Mouse (Mus musculus) heart, postnatal 14 days (tissue): ENCODE measurements at regions not wholly inside any gene's neighbourhood (a gene's known extent, or its start where the extent isn't known, plus 50 kb on each side); places are given as distances from the start of the nearest gene placed in this dataset.

ENCODE experiments used
- DNase-seq, 2 experiments: peaks; one replicate each; pipeline ENCODE4 v3.0.0; 2021 to 2022
- intact Hi-C: fragments of 180-260 bp; cut with DNase I; formaldehyde crosslinking; loops from one replicate; pipeline ENCODE4 v1.15.1; 2025

DNA sequence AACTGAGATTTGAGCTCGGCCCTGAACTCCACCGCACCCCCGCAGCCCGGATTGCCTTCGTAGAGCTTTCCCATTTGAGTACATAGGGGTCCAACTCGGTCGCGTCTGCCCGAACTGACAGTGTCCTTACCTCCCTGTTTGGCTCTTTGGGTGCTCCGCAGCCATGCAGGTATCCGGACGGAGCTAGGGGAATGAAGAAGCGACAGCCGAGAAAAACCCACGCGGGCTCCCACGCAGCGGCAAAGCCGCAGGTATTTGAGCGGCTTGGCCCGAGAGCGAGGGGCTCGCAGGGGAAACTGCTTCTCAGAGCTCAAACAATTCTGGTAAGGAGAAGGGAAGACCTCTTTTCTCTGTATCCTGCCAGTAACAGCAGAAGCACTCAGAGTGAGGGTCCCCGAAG lies 82.5 kb downstream of the Kcnrg start:
- intact Hi-C loops = loop anchor here (2.0 to 5.0 kb wide), 2 partner anchors 49 to 117 kb away; no protein-coding TSS in a partner anchor
- no peak for DNase-seq

DNA sequence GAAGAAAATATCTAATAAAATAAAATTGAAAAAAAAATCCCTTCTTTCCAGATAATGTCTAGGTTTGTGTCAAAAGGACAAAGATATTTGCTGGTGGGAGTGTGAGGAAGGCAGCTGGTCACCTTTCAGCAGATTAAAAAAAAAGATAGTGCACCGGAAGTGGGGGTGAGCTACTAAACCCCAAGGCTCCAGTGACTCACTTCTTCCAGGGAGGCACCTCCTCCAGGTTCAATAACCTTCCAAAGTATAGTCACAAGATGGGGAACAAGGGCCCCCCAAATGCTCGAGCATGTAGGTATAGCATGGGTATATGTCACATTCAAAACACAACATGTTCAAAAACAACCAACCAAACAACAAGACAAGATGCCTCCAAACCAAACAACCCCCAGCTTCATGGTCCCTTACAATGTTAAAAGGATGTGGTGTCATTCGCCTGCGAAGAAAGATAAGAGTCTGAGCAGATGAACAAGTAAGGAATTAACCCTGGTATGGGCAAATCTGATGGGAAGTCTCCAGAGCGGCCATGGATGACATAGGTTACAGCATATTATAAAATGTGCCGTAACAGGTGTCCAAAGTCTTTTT lies 84.6 kb downstream of the Kcnrg start:
- intact Hi-C loops = no loop called here
- DNase-seq = no peak

- no peak for DNase-seq
- intact Hi-C loops = no loop called here
Measured at GRCm38 (mm10) chr14:61694796-61695195, 87.5 kb downstream of the Kcnrg start.

GRCm38 (mm10) chr14:61696290-61696842 lies 89.1 kb downstream of the Kcnrg start:
- intact Hi-C loops = no loop called here
- no peak for DNase-seq

- intact Hi-C loops = no loop called here
Measured at GRCm38 (mm10) chr14:61696886-61697554, 89.8 kb downstream of the Kcnrg start.

DNA sequence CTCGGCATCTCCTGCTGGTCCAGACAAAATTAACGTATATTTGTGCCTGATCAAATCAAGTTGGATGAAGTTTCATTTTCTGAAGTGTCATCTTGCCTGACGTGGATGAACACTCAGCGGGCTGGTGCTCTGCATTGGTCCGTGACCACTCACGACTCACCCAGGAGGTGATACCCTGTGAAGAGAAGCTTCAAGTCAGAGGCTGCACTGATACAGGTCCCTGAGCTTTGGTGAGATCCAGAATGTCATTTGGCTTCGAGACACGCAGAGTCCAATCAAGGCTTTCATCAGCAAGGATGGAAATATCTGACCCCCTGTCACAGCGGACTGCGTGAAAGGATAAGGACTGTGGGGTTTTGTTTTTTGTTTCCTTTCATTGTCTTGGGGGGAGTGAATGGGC lies 90.4 kb downstream of the Kcnrg start:
- no peak for DNase-seq
- intact Hi-C loops = no loop called here

More at GRCm38 (mm10) chr14:61696886-61697554, 89.8 kb downstream of the Kcnrg start:
- DNase-seq = no peak

- DNase-seq = no peak
- intact Hi-C loops = no loop called here
Measured at GRCm38 (mm10) chr14:61698358-61699055, 91.2 kb downstream of the Kcnrg start.

DNA sequence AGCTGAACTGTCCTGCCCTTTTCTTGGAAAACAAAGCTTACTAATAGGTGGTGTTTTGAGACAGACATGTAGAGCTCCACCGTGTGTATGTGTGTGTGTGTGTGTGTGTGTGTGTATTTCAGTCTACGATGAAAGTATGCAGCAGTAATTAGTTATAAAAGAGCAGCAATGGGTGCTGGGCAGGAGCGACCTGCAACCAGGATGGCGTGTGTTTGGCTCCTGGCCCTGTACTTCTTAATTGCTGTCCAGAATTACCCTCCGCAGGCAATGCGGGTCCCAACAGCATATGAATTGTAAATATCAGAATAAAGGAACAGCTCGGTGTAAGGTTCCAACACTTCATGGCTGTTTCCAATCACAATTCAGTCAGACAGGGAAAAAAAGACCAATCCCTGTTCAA lies 92.4 kb downstream of the Kcnrg start:
- no peak for DNase-seq
- intact Hi-C loops = no loop called here

- no peak for DNase-seq
- intact Hi-C loops = no loop called here
Measured at GRCm38 (mm10) chr14:61701131-61701530, 93.9 kb downstream of the Kcnrg start.

DNA sequence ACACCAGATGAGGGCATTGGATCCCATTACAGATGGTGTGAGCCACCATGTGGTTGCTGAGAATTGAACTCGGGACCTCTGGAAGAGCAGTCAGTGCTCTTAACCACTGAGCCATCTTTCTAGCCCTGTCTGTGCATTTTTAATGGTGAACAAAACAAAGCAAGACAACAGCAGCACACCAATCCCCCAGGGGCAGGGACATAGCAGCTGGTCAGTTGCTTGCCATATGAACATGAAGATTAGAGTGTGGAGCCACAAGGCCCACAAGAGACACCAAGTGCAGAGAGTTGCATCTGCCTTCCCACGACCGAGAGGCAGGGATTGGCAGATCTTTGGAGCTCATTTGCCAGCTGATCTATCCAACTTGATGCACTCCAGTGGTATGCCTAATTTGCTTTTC lies 96.7 kb downstream of the Kcnrg start:
- intact Hi-C loops = no loop called here
- DNase-seq = no peak

GRCm38 (mm10) chr14:61706984-61707383 lies 99.7 kb downstream of the Kcnrg start:
- DNase-seq = no peak
- intact Hi-C loops = no loop called here

DNA sequence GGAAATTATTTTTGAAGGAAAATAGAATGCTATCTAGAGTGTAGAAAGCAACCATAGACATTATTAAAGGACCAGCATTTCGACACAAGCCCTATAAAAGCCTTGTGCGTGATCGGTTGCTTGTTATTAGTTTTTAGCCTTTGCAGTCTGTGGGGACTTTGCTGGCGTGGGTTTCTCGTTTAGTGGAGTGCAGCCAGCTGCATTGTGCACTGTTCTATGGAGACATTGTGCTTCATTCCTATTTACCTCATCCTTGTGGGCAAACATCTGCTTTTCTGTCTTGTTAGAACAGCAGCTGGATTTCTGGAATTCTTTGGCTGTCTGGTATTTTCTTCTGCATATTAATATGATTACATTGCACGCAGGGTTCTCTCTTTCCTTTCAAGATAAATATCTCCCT lies 101.1 kb downstream of the Kcnrg start:
- intact Hi-C loops = no loop called here
- no peak for DNase-seq

- intact Hi-C loops = no loop called here
- DNase-seq = no peak
Measured at GRCm38 (mm10) chr14:61715746-61716145, 108.5 kb downstream of the Kcnrg start.

DNA sequence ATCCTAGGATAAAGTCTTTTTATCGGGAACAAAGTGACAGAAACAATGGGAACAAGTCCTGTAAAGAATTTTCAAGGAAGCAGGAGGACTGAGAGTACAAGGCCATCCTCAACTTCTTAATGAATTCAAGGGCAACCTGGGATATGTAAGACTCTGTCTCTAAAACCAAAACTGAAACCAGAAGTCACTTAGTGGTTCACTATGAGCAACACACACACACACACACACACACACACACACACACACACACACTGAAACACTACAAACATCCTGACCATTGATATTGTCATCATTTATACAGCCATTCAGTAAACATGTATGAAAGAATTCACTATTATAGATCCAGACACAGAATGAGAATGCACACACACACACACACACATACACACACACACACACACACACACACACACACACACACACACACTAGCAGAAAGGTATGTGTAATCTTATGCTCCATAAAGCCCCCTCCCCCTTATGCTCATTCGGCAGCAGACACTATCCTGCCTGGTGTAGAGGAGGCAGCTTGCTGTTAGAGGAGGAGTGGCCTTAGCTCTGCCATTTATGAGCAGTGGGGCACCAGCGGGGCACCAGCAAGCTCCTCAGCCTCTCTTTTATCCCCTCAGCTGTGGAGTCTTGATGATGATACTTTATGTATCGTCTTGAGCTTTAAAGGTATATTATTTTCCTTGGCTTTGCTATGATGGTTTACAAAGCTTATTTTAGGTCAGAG lies 111.3 kb downstream of the Kcnrg start:
- intact Hi-C loops = no loop called here
- no peak for DNase-seq

- intact Hi-C loops = loop anchor here (5.0 kb wide), 1 partner anchor 51 kb away; no protein-coding TSS in a partner anchor
Measured at GRCm38 (mm10) chr14:61721302-61721701, 114.0 kb downstream of the Kcnrg start.

GRCm38 (mm10) chr14:61724942-61725341 lies 117.7 kb downstream of the Kcnrg start:
- no peak for DNase-seq
- intact Hi-C loops = loop anchor here (5.0 kb wide), 1 partner anchor 47 kb away; no protein-coding TSS in a partner anchor

More at GRCm38 (mm10) chr14:61721302-61721701, 114.0 kb downstream of the Kcnrg start:
- no peak for DNase-seq

- no peak for DNase-seq
- intact Hi-C loops = no loop called here
Measured at GRCm38 (mm10) chr14:61728562-61728961, 121.3 kb downstream of the Kcnrg start.

GRCm38 (mm10) chr14:61735541-61735940 lies 128.3 kb downstream of the Kcnrg start:
- intact Hi-C loops = no loop called here
- DNase-seq = no peak

DNA sequence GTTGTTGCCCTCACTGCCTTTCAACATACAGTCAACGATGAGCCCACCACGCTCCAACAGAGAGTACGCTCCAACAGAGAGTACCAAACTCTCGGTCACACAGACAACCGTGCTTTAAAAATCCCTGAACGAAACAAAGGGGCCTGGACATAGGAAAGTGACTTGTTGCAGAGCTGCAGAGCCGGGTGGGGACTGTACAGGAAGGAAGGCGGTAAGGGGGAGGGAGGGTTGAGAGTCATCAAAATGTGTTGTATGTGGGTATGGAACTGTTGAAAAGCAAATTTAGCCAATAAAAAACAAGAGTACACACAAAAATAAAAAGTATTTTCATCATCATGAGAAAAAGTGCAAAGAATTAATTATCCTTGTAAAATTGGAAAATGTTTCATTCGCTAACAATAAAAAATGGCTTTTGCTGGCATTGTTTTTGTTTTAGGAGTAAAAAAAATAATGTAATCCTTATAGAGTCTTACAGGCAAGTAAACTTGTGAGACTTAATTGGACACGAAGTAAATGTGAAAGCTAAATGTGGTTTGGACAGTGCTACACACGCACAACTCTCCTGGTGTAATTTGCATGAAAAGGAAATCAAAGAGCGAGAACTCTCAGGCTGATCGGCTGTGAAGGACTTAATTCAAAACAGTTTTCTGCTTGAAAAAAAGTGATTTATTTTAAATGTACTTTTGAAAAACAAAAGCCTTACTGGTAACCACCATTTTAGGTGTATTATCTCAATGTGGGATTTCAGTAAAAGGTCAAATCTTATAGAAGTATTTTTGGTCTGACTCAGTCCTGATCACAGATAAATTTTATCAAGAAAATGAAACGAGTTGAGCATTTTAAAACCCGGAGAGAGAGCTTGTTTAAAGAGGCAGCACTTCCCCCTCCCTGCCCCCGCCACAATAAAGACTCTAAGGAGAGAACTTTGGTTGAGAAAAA lies 129.4 kb downstream of the Kcnrg start:
- intact Hi-C loops = no loop called here
- peak; percentile 15 to 18 for DNase-seq
